Mouse (Mus musculus) small intestine, adult 10 weeks (tissue): Measurements from ENCODE around the gene Mrpl54. TPM values are rescaled to one million over a fixed set of nuclear protein-coding genes. Genes with fewer than 3 reads are reported as not detected.

Source experiments
- polyA plus RNA-seq: library from polyadenylated mRNA; stranded (reverse); fragments of 350-450 nt; fragmentation: Illumina TruSeq; extraction: RNeasy Lipid Tissue Mini Kit (QIAGEN cat#74804); gene quantifications from one replicate; pipeline ENCODE4 v1.2.3, GENCODE M21; 2014; ENCODE audit warnings: low replicate concordance

Gene Mrpl54
- 0.89 TPM for polyA plus RNA-seq

DNA sequence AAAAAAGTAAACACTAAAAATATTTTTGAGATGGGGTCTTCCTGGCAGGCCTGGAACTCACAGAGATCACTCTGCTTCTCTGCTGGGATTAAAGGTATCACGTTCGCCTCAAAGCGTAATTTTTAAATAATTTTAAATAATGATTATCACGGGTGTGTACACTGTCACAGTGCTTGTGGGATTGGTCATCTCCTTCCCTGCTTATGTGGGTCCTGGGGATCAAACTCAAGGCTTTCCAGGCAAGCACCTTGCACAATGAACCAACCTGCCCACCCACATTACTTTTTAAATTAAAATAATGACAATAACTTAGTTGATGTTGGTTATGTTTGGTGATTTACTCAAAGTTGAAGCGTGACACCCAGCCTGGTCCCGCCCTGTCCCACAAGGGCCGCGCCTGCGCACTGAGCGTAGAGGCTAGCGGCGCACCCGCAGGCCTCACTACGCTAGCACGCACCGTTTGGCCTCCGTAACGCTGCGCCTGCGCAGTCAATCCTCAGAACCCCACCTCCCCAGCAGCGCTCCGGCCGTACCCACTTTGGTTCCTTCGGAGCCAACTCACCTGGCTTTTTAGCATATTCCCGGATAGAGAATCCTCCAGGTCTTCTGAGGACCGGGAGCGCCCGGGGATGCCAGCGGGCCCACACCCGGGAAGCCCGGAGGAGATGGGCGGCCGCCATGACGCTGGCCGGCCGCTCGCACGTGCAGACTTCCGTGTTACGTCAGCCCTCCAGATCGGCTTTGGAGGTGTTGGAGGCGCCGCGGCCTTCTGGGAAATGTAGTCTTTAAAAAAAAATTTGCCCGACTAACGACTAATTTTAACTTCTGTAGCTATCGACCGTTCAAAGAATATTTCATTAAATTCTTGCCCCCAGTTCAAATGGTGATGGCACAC is at the start of gene Mrpl54, which contains the start of gene Apba3:
Mrpl54 (minus strand) TSS at position 724 of the 895 bp plus-strand sequence.
Apba3 (plus strand) TSS at position 750 of the 895 bp plus-strand sequence.

DNA sequence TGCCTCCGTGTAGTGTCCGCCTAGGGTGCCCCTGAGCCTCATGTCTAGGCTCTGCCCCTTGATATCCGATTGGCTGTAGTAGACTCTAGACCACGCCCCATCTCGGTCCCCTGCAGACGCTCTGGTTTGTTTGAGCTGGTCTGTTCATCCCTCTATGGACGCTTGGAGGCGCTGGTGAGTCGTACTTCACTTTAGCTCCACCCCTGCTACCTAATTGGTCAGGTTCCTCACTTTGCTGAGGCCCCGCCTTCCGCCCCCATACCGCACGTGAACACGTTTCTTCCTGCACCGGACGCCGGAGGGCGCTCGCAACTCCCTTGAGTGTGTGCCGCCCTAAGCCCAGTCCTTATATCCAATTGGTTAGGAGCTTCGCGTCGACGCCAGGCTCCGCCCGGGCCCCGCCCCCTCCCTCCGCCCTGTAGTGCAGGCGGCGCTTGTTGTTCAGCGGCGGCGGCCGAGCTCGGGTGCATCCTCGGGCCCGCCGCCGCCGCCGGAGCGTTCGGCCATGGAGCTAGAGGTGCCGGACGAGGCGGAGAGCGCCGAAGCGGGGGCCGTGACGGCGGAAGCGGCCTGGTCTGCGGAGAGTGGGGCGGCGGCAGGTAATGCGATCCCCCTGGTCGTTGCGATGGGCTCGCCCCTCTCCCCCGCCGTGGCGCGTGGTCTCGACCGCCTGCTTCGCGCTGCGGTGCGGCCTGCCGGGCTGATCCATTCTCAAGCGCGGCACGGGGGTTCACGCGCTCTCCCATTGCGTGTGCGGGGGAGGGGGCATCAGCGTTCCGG is 26.0 kb upstream of the Mrpl54 start, which contains the start of gene Pip5k1c:
Pip5k1c (plus strand) TSS at position 410 of the 780 bp plus-strand sequence.

DNA sequence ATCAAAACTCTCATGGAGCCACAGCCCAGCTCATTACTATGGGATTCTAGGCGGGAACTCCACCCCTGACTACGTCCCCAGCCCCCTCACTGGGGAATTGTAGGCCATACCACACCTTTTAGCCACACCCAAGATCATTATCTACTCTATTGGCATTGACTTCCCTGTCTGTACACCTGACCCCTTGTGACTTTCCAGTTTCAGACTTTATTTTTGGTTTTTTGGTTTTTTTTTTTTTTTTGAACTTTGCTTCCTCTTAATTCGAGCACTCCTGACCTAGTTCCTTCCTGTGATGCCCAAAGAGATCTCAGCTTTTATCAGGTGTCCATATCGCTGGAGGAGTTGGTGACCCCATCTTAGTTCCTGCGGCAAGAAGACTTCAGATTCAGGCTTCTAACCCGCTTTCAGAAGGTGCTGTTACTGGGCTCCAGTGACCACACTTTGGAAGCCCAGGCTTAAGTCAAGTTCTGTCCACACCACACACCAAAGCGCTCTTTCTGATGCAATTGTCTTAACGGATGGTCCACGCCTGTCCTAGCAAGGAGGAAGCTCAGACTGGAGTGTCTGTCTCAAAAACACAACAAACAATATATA is 24.9 kb upstream of the Mrpl54 start, which contains the start of gene Tjp3:
Tjp3 (minus strand) TSS at position 71 of the 594 bp plus-strand sequence.

DNA sequence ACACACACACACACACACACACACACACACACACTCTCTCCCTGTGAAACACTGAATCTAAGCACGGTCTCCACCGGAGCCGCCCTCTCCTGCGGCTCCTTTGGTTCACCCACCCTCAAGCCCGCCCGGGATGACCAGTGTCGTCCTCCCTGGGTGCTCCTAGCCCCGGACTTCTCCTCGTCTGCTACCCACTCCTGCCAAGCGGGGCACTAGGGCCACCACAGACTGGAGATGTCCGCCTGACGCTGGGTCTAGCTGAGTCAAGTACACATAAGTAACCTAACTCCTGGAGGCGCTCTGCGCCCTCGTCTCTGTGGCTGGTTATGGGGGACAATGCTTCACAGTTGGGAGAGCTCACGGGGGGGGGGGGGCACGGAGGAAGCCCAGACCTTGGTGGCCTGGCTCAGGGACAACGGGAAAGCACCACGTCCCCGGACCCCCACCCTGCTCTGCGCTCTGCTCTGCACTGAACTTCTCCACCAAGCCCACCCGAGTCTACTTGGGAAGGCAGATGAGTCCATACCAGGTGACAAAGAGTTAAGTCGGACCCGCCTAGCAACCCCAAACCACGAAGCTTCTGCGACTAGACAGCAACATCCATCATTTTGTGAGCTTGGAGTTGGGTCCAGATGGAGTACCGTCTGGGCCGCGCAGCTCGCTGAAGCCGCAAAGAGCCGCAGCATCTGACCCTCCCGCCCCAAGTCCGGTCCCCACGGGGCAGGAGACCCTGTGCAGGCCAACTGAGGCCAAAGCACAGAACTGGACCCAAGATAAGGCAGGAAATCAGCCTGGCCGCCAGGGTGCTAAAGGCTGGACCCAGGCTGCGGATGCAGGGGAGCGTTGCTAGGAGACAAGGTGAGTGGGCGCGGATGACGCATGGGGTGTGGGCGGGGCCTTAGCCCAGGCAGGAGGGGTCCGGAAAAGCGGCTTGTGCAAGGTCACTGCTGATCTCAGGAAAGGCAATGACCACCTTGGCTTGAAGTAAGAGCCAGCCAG is 14.0 kb downstream of the Mrpl54 start, which contains the start of gene Matk:
Matk (plus strand) TSS at position 512 of the 996 bp plus-strand sequence.

DNA sequence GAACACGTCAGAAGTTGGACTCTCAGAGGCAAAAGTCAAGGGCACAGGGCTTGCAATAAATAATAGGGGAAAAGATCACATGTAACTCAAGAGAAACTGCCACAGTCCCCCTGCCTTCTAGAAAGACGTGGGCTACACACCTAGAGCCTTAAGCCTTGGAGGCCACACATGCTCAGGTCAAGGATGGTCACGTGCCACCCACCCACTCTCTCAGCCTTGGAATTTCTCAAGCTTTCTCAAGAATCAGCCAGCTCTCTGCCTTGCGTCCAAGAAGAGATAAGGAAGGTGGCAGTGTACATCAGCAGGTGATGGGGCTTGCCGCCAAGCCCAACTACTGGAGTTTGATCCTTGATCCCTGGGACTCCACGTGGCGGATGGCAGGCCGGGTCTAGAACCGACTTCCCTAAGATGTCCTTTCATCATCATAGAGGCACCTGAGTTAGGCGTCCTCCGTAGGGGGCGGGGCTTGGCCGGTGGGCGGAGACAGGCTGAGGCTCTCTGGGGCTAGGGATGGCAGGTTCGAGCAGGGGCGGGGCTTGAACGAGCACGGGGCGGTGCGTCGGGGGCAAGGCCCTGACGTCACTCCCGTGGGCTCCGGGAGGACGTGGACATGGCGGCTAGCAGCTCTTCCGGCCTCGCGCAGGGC is 34.0 kb downstream of the Mrpl54 start, which contains the start of gene Zfr2:
Zfr2 (plus strand) TSS at position 576 of the 646 bp plus-strand sequence.

DNA sequence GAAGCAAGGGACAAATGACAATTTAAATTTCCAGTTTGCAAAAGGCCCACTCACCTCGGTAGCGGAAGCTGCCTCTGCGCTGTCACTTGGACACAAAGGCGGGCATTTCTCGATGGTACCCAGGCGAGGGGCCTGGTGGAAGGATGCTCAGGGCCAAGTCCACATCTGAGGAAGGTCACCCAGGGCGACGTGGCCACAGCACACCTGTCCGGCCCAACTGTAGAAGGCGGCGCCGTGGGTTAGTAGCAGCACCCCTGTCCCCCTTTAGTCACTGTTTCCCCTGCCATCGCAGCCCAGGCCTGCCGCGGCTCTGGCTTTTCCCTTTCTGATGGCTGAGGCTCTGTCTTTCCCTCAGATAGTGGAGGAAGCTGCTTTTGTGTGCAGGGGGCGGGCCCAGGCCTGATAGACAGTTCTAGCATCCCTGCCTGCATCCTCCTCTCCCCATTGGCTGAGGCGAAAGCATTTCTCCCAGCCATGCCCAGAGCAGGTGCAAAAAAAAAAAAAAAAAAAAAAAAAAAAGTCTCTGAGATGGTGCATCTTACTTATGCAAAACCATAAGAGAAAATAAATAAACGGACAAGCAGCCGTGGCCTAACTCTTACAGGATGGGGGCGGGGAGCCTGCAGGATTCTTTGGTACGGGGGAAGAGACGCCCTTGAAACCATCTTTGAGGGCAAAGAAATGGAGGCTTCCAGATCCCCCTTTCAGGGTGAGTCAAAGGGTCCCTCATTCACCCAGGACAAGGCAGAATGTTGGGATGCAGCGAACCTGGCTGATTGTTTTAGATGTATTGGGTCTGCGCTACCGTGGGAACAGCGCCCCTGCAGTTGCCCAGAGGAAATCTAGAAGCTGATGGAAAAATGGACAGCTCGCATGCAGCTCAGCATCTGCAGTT is 36.0 kb downstream of the Mrpl54 start, which contains the start of gene Atcay:
Atcay (minus strand) TSS at position 396 of the 895 bp plus-strand sequence.

Other genes starting within 250 kb of the Mrpl54 start
- gene Diras1, start 241.3 kb downstream of the Mrpl54 start, polyA plus RNA-seq, result 0.15 TPM
- gene Slc39a3, start 229.5 kb downstream of the Mrpl54 start, polyA plus RNA-seq, result 0.19 TPM
- 0.41 TPM for gene Sgta, start 206.8 kb downstream of the Mrpl54 start, polyA plus RNA-seq
- gene Thop1, start 196.9 kb downstream of the Mrpl54 start, polyA plus RNA-seq, result not detected
- 29.5 TPM for gene Creb3l3, start 168.1 kb downstream of the Mrpl54 start, polyA plus RNA-seq
- 4.5 TPM for gene Map2k2, start 161.0 kb downstream of the Mrpl54 start, polyA plus RNA-seq
- 19.8 TPM for gene Zbtb7a, start 131.7 kb downstream of the Mrpl54 start, polyA plus RNA-seq
- not detected for gene Pias4, start 99.0 kb downstream of the Mrpl54 start, polyA plus RNA-seq
- 3.2 TPM for gene Eef2, start 90.3 kb downstream of the Mrpl54 start, polyA plus RNA-seq
- not detected for gene Dapk3, start 83.9 kb downstream of the Mrpl54 start, polyA plus RNA-seq
- not detected for gene 4930442H23Rik, start 83.1 kb downstream of the Mrpl54 start, polyA plus RNA-seq
- gene Nmrk2, start 64.9 kb downstream of the Mrpl54 start, polyA plus RNA-seq, result not detected
- gene Atcay, start 36.1 kb downstream of the Mrpl54 start, polyA plus RNA-seq, result not detected
- 0.41 TPM for gene Zfr2, start 33.8 kb downstream of the Mrpl54 start, polyA plus RNA-seq
- not detected for gene Matk, start 14.0 kb downstream of the Mrpl54 start, polyA plus RNA-seq
- gene Apba3, start within 50 bp of the Mrpl54 start, polyA plus RNA-seq, result not detected
- 1.3 TPM for gene Tjp3, start 24.6 kb upstream of the Mrpl54 start, polyA plus RNA-seq
- 1.4 TPM for gene Pip5k1c, start 26.0 kb upstream of the Mrpl54 start, polyA plus RNA-seq
- not detected for gene Cactin, start 54.2 kb upstream of the Mrpl54 start, polyA plus RNA-seq
- not detected for gene Tbxa2r, start 61.8 kb upstream of the Mrpl54 start, polyA plus RNA-seq
- gene Gipc3, start 76.3 kb upstream of the Mrpl54 start, polyA plus RNA-seq, result not detected
- 7.1 TPM for gene Hmg20b, start 83.5 kb upstream of the Mrpl54 start, polyA plus RNA-seq
- not detected for gene Mfsd12, start 90.6 kb upstream of the Mrpl54 start, polyA plus RNA-seq
- gene 4930404N11Rik, start 98.9 kb upstream of the Mrpl54 start, polyA plus RNA-seq, result not detected
- 0.15 TPM for gene Fzr1, start 111.6 kb upstream of the Mrpl54 start, polyA plus RNA-seq
- not detected for gene Dohh, start 117.5 kb upstream of the Mrpl54 start, polyA plus RNA-seq
- gene Gm48551, start 117.5 kb upstream of the Mrpl54 start, polyA plus RNA-seq, result 0.56 TPM
- not detected for gene Gm48552, start 122.1 kb upstream of the Mrpl54 start, polyA plus RNA-seq
- gene Smim24, start 126.1 kb upstream of the Mrpl54 start, polyA plus RNA-seq, result 129 TPM
- 2.3 TPM for gene Nfic, start 188.7 kb upstream of the Mrpl54 start, polyA plus RNA-seq
- gene Celf5, start 215.8 kb upstream of the Mrpl54 start, polyA plus RNA-seq, result 1.8 TPM
- not detected for gene Ncln, start 229.5 kb upstream of the Mrpl54 start, polyA plus RNA-seq
- gene S1pr4, start 233.2 kb upstream of the Mrpl54 start, polyA plus RNA-seq, result not detected